Mouse (Mus musculus) liver, adult 10 weeks (tissue): Measurements from ENCODE around the gene Sec1. TPM values are rescaled to one million over a fixed set of nuclear protein-coding genes. Genes with fewer than 3 reads are reported as not detected.

Experiments used
- polyA plus RNA-seq: library from polyadenylated mRNA; stranded (reverse); fragments of 350-450 nt; fragmentation: Illumina TruSeq; extraction: RNeasy Lipid Tissue Mini Kit (QIAGEN cat#74804); gene quantifications from one replicate; pipeline ENCODE4 v1.2.3, GENCODE M21; 2014; ENCODE audit warnings: low read depth, low replicate concordance

Gene Sec1
- not detected for polyA plus RNA-seq

DNA sequence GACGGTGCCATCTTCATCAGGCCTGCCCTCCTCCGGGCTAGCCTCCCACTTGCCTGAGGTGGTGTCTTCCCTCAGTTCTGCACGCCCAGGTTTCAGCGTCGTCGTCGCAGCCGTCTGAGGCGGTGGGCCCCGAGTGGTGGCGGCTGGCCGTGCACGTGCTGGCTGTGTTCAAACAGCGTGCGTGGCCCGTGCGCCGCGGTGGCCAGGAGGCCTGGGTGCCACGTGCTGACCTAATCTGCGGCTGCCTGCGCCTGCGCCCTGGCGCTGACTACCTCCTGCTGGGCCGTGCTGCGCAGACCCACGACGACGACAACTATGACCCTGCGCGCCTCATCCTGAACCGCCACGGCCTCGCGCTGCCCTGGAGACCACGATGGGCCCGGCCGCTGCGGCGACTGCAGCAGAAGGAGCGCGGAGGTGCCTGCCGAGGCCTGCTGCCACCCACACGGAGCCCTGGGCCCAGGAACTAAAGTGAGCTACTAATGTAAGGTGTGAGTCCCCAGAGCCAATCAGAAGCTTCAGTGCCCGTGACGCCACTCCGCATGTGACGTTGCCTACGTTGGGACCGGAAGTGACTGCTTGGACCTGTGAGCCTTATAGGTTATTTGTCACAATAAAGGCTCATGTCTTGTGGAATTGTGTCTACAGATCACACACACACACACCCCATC, at the start of gene Sec1:
TSS of gene Sec1 (minus strand) at position 482 of the 671 bp plus-strand sequence.

DNA sequence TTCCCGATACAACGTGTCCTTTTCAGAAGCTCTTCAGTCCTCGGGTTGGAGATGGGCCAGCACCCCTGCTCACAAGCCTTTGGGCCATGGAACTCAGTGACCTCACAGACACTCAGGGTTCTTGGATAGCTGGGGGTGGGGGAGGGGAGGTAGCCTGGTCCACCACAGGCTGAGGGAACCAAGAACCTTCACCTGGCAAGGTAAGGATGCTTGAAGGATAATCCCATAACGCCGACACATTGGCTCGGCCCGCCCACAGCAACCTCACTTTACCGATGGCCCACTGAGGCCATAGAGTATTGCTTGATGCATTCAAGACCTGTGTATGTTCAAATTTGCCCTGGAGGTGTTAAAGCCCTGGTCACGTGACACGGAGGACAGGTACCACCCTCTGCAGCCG, 31.5 kb upstream of the Sec1 start, which contains the start of gene Spaca4:
TSS of gene Spaca4 (minus strand) at position 101 of the 400 bp plus-strand sequence.

DNA sequence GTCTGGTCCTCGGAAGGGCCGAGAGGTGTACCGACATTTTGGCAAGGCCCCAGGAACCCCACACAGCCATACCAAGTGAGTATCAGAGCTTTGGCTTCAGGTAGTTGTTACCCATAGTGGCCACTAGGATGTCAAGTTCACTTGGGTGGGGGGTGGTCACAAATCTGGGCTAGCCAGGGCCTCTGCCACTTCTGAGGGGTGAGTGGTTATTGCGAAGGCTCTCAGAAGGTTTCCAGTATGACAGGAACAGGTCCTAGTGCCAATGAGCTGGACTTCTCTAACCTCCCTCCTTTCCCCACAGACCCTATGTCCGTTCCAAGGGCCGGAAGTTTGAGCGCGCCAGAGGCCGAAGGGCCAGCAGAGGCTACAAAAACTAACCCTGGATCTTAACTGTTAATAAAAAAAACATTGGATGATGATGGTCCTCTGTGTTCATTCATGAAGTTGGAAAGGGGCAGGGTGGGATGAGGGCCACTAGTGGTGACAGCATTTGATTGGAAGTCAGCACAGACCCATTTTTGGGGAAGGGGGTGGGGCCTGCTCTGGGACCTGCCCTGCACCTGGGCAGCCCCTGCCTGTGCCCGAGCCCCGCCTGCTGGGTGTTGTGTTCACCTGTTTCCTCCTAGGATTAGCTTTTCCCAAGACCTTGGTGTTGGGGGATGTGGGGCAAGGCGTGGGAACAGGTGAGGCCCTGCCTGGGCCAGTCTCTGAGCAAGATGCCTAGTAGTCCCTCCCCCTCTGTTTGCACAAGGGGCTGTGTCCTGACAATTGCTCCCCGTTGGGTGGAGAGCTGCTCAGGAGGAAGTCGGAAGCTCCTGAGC, 26.4 kb upstream of the Sec1 start, which contains the start of gene Fam83e:
TSS of gene Fam83e (plus strand) at position 800 of the 821 bp plus-strand sequence.

DNA sequence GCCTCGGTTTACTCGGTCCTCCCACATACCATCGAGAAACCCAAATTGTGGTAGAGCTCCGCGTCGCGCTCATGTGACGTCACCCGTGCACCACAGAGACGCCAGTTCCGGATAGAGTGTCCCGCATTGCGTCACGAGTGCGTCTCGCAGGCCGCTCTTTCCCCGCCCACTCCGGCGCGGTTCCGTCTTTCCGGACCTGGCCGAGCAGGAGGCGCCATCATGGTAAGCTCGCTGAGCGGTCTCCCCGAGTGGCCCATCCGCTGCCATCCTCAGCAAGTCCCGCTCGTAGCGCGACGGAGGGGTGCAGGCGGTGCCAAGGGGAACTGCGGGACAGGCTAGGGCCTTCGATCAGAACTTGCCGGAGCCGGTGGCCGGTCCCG, 23.7 kb upstream of the Sec1 start, which contains the start of gene Sphk2:
TSS of gene Sphk2 (minus strand) at position 85 of the 380 bp plus-strand sequence.

DNA sequence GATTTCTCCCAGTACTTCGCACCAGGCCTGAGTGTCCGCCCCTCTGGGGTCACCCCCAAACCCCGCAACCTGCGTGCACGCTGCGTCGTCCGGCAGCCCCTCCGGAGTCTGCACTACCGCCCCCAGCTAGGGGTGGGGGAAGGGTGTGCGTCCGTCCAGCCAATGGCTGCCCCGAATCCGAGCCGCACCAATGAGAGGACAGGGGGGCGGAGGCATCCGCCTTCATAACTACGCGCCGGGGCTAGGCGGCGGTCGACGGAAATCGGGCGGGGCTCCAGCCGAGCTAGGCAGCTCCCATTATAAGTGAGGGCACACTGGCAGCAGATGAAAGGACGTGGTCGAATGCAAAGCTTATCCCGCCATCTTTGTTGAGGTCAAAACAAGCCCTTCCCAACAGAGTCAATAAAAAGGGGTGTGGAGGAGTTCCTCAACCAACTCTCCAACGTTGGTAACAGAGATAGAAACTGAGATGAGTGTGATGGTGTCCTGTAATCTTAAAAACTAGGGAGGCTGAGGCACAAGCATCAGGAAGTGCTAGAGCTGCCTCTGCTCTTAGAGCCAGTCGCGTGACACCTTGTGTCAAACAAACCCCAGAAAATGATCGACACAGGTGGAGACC, 21.0 kb upstream of the Sec1 start, which contains the start of gene Rpl18:
TSS of gene Rpl18 (plus strand) at position 368 of the 619 bp plus-strand sequence.

DNA sequence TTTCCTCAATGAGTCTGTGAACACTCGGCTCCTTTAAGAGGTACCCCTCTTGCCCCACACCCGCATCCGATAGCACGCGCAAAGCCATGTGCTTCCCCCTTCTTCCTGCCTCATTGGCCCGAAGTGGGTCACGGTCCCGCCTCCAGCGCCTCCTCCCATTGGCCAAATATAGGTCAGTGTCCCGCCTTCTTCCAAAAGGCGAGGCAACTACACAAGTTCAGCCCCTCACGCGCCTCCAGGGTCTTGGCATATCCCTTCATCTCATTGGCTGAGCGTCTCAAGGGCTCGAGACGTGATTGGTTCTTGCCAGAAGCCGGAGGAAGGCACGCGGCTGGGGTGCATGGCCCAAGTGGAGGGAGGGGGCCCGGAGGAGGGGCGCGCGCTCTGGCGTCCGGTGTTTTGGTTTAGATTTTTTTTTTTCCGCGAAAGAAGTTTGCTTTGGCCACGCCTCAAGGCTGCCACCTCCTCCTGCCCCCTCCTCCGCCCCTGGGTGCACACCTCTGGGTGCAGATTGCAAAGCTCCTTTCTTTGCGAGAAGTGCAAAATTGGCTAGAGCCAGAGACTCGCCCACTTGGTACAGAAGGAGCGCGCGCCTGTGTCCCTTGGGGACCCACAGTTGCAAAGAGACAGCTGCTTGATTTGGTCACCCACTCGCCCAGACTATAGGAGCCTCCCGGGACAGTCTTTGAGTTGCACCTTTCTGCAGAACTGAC, 10.7 kb upstream of the Sec1 start, which contains the start of gene Dbp:
TSS of gene Dbp (plus strand) at position 359 of the 713 bp plus-strand sequence.

DNA sequence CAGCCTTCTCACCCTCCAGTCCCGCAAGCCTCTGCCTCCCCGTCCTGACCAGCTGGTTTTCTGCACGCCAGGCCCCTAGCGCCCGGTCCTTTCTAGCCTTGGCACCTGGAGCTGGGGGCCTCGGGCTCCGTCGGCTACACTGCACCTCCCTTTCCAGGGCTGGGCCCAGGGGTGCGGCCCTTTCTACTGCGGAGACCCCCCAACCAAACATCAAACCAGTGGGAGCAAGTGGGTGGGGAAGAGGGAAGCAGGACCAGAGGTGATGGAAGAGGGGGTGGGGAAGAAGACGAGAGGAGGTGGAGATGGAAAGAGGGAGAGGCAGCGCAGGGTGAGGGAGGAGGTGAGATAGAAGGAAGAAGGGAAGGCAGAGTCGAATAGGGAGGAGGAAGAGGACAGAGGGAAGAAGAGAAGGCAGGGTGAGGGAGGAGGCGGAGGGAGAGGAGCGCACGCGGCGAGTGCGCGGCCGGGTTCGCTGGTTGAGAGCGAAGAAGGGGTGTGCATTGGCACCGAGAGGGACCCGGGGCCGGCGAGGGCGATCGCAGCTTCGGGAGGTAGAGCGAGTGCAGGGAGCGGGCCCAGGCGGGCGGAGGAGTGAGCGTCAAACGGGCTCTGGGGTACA, 5.4 kb upstream of the Sec1 start, which contains the start of gene Car11:
TSS of gene Car11 (plus strand) at position 321 of the 619 bp plus-strand sequence.

DNA sequence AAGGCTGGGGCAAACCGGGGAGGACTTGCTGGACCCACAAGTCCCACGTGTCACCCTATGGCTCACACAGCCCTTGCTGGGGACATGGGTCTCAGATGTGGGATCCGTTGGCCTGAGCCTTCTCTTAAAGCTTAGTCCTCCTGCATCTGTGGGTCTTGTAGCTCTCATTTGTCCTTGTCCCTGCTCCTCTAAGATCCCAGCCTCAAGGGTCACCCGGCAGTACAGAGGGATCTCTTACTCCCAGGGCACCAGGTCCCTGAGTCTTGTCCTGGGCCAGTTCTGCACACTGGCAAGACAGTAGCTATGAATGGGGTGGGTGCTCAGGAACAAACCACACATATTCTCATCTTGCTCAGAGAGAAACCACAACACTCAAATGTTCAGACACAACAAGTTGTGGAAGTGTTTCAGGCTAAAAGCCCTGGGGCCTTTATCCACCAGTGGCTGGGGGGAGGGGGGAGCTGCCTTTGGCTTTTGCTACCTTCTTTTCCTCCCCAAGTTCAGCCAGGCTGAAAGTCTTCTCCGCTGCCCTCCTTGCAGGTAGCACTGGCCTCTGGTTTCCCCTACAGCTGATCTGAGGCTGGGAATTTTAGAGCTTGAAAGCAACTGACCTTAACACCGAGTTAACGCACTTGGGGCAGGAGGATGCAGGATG, 10.7 kb downstream of the Sec1 start, which contains the start of gene Ntn5:
TSS of gene Ntn5 (plus strand) at position 627 of the 655 bp plus-strand sequence.

DNA sequence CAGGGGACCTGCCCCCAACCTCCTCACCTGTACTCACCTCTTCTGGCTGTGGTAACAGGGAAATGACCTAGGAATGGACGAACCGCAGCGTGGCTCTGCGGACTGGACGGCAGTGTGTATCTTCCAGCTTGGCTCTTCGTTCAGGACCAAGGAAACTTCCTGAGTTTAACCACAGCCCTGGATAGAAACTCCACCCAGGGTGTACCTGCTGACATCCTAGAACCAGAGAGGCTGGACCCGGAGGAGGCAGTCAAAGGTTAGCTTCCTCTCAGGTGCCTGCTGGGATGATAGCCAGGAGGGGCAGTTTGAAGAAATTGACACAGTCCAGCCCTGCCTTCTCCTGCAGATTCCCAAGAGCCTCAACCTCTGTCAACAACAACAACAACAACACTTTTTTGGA, 28.0 kb downstream of the Sec1 start, which contains the start of gene Fut2:
TSS of gene Fut2 (minus strand) at position 234 of the 400 bp plus-strand sequence.

DNA sequence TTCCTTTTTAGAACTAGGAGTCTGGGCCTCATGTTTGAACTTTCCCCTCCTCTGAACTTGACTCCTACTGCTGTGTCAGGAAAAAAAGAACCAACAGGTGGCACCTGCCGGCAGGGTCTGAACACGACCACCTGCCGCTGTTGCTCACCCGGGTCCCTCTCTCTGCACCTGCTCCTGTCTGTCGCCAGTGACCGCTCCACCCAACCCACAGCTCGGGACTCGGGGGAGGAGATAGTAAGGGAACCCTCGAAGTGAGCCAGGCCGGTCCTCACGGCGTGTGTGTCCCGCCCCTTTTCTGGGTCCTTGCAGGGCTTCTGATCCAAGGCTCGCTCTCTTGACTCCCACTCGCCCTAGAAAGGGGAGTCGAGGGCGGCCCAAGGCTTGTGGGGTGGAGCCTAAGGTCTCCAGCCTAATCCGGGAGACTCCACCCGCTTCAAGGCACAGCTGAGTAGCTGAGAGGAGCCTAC, 54.6 kb downstream of the Sec1 start, which contains the start of gene Mamstr:
TSS of gene Mamstr (plus strand) at position 417 of the 467 bp plus-strand sequence.

Other genes with a start within 250 kb of the Sec1 start
- 81.8 TPM for gene Ftl1, start 234.5 kb downstream of the Sec1 start, polyA plus RNA-seq
- gene Bax, start 227.5 kb downstream of the Sec1 start, polyA plus RNA-seq = 0.79 TPM
- gene Tulp2, start 212.5 kb downstream of the Sec1 start, polyA plus RNA-seq = not detected
- not detected for gene Gm45808, start 207.6 kb downstream of the Sec1 start, polyA plus RNA-seq
- gene Dhdh, start 205.6 kb downstream of the Sec1 start, polyA plus RNA-seq = 85.8 TPM
- gene Nucb1, start 184.0 kb downstream of the Sec1 start, polyA plus RNA-seq = 38.2 TPM
- gene Ppp1r15a, start 168.1 kb downstream of the Sec1 start, polyA plus RNA-seq = 0.95 TPM
- not detected for gene Plekha4, start 168.1 kb downstream of the Sec1 start, polyA plus RNA-seq
- not detected for gene Hsd17b14, start 139.5 kb downstream of the Sec1 start, polyA plus RNA-seq
- 3.7 TPM for gene Bcat2, start 124.2 kb downstream of the Sec1 start, polyA plus RNA-seq
- gene Fgf21, start 78.9 kb downstream of the Sec1 start, polyA plus RNA-seq = not detected
- not detected for gene Fut1, start 77.1 kb downstream of the Sec1 start, polyA plus RNA-seq
- gene Izumo1, start 72.6 kb downstream of the Sec1 start, polyA plus RNA-seq = not detected
- not detected for gene Rasip1, start 66.9 kb downstream of the Sec1 start, polyA plus RNA-seq
- not detected for gene Mamstr, start 54.4 kb downstream of the Sec1 start, polyA plus RNA-seq
- gene Fut2, start 28.0 kb downstream of the Sec1 start, polyA plus RNA-seq = not detected
- not detected for gene Ntn5, start 10.4 kb downstream of the Sec1 start, polyA plus RNA-seq
- gene Car11, start 5.4 kb upstream of the Sec1 start, polyA plus RNA-seq = not detected
- gene Dbp, start 10.7 kb upstream of the Sec1 start, polyA plus RNA-seq = 2.3 TPM
- gene Rpl18, start 21.1 kb upstream of the Sec1 start, polyA plus RNA-seq = 8.0 TPM
- 1.6 TPM for gene Sphk2, start 23.6 kb upstream of the Sec1 start, polyA plus RNA-seq
- not detected for gene Fam83e, start 26.8 kb upstream of the Sec1 start, polyA plus RNA-seq
- gene Spaca4, start 31.4 kb upstream of the Sec1 start, polyA plus RNA-seq = not detected
- not detected for gene Lmtk3, start 89.3 kb upstream of the Sec1 start, polyA plus RNA-seq
- not detected for gene Sult2b1, start 90.3 kb upstream of the Sec1 start, polyA plus RNA-seq
- 9.5 TPM for gene Cyth2, start 120.2 kb upstream of the Sec1 start, polyA plus RNA-seq
- not detected for gene Kcnj14, start 130.4 kb upstream of the Sec1 start, polyA plus RNA-seq
- gene Grwd1, start 136.5 kb upstream of the Sec1 start, polyA plus RNA-seq = 0.66 TPM
- gene Kdelr1, start 178.4 kb upstream of the Sec1 start, polyA plus RNA-seq = 63.8 TPM
- gene Grin2d, start 184.0 kb upstream of the Sec1 start, polyA plus RNA-seq = not detected
- not detected for gene Syngr4, start 202.3 kb upstream of the Sec1 start, polyA plus RNA-seq
- gene Tmem143, start 202.5 kb upstream of the Sec1 start, polyA plus RNA-seq = 2.9 TPM
- not detected for gene Emp3, start 227.0 kb upstream of the Sec1 start, polyA plus RNA-seq
- gene Ccdc114, start 229.7 kb upstream of the Sec1 start, polyA plus RNA-seq = not detected